Mouse (Mus musculus) liver, adult 2 months (tissue): ENCODE results near the gene Nr4a1.

ENCODE experiments used
- CTCF ChIP-seq: fragments of 200-500 bp; IDR thresholded peaks from 2 replicates; pipeline ENCODE4 v1.5.1; 2011; ENCODE audit warnings: low read depth, low read length, control low read depth
- POLR2A ChIP-seq: fragments of 200-500 bp; IDR thresholded peaks from 2 replicates; pipeline ENCODE4 v1.6.1; 2011; ENCODE audit warnings: low read length, control low read depth; ENCODE audit not compliant: insufficient read depth; ENCODE audit errors: extremely low read depth

- TF ChIP-seq POLR2A (no peak), CTCF (no peak)
Measured at GRCm38 (mm10) chr15:101322106-101322505, 68.0 kb downstream of the Nr4a1 start.
